Mouse (Mus musculus) E14TG2a.4 (cell line): ENCODE results near the gene Mras.

Experiments used
- H3K27me3 ChIP-seq: 2 replicates; pipeline ENCODE4 v1.6.1; 2014; ENCODE audit warnings: low read length, control low read depth; ENCODE audit not compliant: insufficient read depth
- H3K36me3 ChIP-seq: 2 replicates; pipeline ENCODE4 v1.6.1; 2014; ENCODE audit warnings: low read length, control low read depth; ENCODE audit not compliant: insufficient read depth
- H3K4me1 ChIP-seq: replicated peaks from 2 replicates; pipeline ENCODE4 v1.6.1; 2014; ENCODE audit warnings: low read depth, low read length, control low read depth
- H3K4me3 ChIP-seq: replicated peaks from 2 replicates; pipeline ENCODE4 v1.5.1; 2014; ENCODE audit warnings: mild to moderate bottlenecking, low read length
- H3K9me3 ChIP-seq: 2 replicates; pipeline ENCODE4 v1.6.1; 2014; ENCODE audit warnings: low read length, control low read depth
- CTCF ChIP-seq: conservative IDR thresholded peaks from 2 replicates; pipeline ENCODE4 v1.5.1; 2014; ENCODE audit warnings: low read length
- NANOG ChIP-seq: IDR thresholded peaks from 2 replicates; pipeline ENCODE4 v1.6.1; 2014; ENCODE audit warnings: borderline replicate concordance, low read length, mixed read lengths
- POU5F1 ChIP-seq: IDR thresholded peaks from 2 replicates; pipeline ENCODE4 v1.6.1; 2014; ENCODE audit warnings: low read length, borderline replicate concordance

The Mras gene

DNA sequence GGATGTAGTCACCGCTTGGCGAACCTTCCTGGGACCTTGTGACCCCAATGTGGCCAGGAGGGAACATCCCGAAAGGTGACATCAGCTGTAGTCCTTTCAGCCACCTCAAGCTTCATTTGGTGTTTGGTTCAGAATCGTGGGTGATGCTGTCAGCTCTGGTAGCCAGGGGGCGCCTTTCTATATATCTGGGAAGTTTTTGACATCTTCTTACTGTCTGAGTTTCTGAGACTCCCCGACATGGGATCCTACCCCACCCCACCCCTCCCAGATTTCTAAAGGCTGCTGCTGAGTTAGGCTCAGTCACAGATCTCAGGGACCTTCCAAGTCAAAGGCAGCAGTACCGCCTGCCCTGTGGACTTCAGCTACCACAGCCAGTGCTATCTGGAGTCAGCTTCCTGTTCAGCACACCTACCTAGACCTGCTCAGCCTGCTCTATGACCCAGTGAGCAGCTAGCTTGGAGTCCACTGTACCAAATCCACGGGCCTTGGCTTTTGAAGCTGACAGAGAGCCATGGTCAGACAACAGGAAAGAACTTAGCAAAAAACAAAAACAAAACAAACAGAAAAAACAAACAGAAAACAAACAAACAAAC, 32.6 kb upstream of the Mras start:
- peaks cover 7% of the 10 kb centered on the region for H3K4me1 ChIP-seq
- no peak for TF ChIP-seq NANOG
- peak; percentile 40 for TF ChIP-seq CTCF
- no peaks in the 10 kb centered on the region for H3K9me3 ChIP-seq
- H3K36me3 ChIP-seq: no peaks in the 10 kb centered on the region; the same call in 1 of the 2 replicates
- H3K27me3 ChIP-seq: peaks cover 2% of the 10 kb centered on the region; the same call in 1 of the 2 replicates
- no peak overlapping the region for H3K4me3 ChIP-seq

DNA sequence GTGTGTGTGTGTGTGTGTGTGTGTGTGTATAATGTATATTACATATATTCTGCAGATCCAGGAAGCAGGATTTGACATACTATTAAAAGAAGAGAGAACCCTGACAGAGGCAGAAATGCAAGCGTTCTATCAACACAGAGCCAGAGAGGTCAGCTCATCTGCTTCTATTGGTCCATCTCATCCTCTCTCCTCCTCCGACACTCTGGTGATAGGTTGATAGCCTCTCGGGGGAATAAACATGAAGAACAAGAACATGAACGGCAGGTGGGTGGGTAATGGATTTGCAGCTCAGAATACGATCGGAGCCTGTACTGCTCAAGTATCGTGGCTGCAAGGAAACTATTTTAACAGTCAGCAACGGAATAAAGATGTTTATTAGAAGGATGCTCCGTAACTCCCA, 31.4 kb upstream of the Mras start:
- Histone ChIP-seq H3K36me3 (no peaks in the 10 kb centered on the region), H3K27me3 (peaks cover 2% of the 10 kb centered on the region; the same call in 1 of the 2 replicates), H3K9me3 (no peaks in the 10 kb centered on the region), H3K4me1 (peaks cover 4% of the 10 kb centered on the region; the same call in 1 of the 2 replicates), H3K4me3 (no peak overlapping the region)
- no peak for TF ChIP-seq CTCF
- no peak for TF ChIP-seq POU5F1
- TF ChIP-seq NANOG: no peak

DNA sequence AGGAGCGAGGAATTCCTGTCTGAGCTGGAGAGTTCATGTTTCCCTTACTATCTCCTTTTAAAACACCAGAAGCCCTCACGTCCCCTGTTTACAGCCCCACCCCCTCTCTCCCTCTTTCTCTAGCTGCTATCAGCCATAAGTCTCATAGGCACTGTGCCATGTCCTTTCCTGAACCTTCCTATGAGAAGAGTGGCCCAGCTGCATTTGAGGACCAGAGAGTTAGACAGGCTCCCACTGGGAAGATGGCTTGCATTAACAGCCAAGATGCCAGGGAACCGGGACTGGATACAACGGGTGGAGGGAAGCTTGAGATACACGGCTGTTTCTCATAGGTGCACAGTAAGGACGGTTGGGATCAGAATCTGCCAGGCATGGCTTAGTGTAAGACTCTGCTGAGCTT, 27.7 kb upstream of the Mras start:
- TF ChIP-seq CTCF (no peak), NANOG (no peak), POU5F1 (no peak)
- Histone ChIP-seq H3K36me3 (no peaks in the 10 kb centered on the region), H3K9me3 (no peaks in the 10 kb centered on the region), H3K27me3 (peaks cover 5% of the 10 kb centered on the region; the same call in 1 of the 2 replicates), H3K4me1 (peaks cover 7% of the 10 kb centered on the region; the same call in 1 of the 2 replicates), H3K4me3 (no peak overlapping the region)

DNA sequence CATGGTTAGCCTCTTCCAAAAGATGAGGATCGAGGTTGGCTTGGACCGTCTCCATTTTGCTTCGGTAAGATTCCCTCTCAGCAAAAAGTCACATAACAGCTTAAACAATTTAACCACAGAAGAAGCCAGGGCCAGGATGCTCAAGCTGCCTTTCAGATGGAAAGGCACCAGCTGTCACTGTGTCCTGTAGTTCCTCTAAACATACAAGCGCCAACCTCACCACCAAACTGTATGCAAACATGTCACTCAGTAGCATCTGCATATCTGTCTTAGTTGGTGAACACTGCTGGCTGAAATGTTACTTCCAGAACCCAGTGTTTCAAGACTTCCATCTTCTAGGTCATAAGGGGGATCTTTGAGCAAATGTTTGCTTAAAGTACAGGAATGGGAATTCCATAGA, 22.5 kb upstream of the Mras start:
- no peaks in the 10 kb centered on the region for H3K36me3 ChIP-seq
- peaks cover 6% of the 10 kb centered on the region; the same call in 1 of the 2 replicates for H3K27me3 ChIP-seq
- peaks cover 7% of the 10 kb centered on the region for H3K4me1 ChIP-seq
- no peak for TF ChIP-seq NANOG
- TF ChIP-seq CTCF: no peak
- TF ChIP-seq POU5F1: no peak
- H3K4me3 ChIP-seq: no peak overlapping the region
- no peaks in the 10 kb centered on the region for H3K9me3 ChIP-seq

DNA sequence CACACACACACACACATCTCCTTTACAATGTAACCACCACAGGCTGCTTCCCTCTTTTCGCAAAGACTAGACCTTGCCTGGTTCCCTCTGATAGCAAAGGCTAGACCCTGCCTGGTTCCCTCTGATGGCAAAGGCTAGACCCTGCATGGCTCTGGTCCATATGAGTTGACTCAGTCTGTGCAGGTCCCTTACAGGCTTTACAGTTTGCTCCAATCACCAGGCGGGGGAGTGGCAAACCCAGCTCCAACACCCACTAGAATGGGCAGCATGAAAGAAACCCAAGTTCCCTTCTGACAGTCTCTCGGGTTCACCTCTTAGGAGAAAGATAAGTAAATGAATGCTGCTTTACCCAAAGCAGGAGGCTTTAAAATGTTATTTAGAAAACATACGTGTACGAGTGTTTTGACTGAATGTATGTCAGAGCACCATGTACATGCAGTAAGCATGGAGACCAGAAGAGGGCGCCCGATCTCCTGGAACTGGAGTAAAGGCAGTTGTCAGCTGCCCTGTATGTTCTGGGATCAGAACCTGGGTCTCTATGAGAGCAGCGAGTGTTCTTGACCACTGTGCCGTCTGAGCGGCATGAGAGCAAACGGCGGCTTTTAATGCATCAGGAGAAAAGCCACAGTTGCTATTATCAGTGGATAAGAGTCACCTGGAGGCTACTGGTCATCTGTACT, 21.5 kb upstream of the Mras start:
- peaks cover 8% of the 10 kb centered on the region; the same call in 1 of the 2 replicates for H3K27me3 ChIP-seq
- no peak overlapping the region for H3K4me3 ChIP-seq
- H3K36me3 ChIP-seq: no peaks in the 10 kb centered on the region
- peaks cover 7% of the 10 kb centered on the region for H3K4me1 ChIP-seq
- H3K9me3 ChIP-seq: no peaks in the 10 kb centered on the region
- no peak for TF ChIP-seq POU5F1
- TF ChIP-seq CTCF: peak; percentile 82
- TF ChIP-seq NANOG: no peak

DNA sequence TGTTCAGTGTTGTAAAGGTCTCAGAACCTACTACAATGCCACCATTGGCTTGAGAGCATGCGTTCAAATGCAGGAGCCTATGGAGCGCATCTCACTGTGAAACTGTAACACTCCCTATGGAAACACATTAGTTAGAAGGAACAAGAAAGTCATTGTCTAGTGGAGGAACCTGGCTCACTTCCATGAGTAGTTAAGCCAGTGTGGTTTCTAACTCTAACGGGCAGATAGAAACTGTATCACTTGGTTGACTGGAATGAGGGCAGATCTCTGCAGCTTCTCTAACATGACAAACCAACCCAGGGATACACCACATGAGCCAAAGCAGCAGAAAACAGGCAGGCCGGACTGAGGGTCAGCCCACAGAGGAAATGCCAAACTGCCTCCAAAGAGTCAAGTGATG, 17.0 kb upstream of the Mras start:
- Histone ChIP-seq H3K4me1 (peaks cover 21% of the 10 kb centered on the region), H3K9me3 (no peaks in the 10 kb centered on the region), H3K4me3 (no peak overlapping the region), H3K27me3 (peaks cover 23% of the 10 kb centered on the region), H3K36me3 (no peaks in the 10 kb centered on the region)
- TF ChIP-seq POU5F1 (no peak), CTCF (no peak), NANOG (no peak)

DNA sequence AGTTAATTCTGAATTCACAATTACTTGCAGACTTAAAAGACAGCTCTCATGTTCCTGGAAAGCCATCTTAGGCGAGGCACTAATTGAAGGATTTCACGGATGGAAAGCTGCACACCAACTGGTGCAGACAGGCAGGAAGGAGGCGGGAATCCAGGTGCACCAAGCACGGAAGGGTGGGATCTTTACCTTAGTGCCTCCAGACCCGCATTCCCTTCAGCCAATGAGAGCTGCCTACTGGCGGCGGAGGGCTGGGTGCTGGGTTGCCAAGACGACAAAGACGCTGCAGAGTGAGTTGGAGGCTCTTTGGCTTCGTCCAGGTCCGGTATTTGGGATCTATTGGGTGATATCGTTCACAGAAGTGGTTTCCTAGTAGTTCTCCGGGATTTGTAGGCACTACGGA, 14.0 kb upstream of the Mras start, which contains the start of gene Nme9:
TSS of gene Nme9 (plus strand) at position 315 of the 400 bp plus-strand sequence.
- TF ChIP-seq NANOG: no peak
- TF ChIP-seq CTCF: no peak
- TF ChIP-seq POU5F1: no peak
- Histone ChIP-seq H3K4me1 (peaks cover 17% of the 10 kb centered on the region), H3K36me3 (no peaks in the 10 kb centered on the region), H3K4me3 (no peak within 1 kb of the TSS), H3K27me3 (peaks cover 20% of the 10 kb centered on the region), H3K9me3 (no peaks in the 10 kb centered on the region)

DNA sequence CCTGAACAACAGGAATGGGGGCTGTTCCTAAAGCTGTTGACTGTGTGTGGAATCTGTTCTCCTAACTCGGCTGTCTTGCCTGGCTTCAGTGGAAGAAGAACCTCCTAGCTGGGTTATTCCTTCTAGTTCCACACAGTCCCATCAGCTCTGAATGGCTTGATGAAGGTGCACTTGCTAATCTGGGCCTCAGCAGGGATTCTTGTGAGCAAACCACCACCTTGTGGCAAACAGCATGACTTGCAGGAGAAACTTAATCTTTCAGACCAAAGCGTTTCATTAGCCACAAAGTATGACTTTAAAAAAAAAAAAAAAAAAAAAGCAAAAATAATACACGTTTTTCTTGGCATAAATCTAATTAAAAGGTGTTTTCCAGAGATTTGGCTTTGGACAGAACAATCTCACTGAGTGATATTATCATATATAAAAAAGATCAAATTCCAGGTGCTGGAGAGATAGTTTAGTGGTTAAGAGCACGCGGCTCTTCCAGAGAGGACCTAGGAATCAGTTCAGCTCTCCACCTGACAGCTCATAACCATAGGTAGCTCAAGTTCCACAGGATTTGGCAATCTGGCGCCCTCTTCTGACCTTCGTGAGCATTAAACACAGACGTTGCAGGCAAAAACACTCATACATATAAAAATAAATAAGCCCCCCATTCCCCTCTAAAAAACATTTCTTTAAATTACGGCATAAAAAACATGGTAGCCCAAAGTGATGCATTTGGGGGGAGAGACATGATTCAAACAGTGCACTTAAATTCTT, 12.9 kb upstream of the Mras start:
- Histone ChIP-seq H3K27me3 (peaks cover 20% of the 10 kb centered on the region), H3K9me3 (no peaks in the 10 kb centered on the region), H3K36me3 (no peaks in the 10 kb centered on the region), H3K4me3 (no peak overlapping the region), H3K4me1 (peaks cover 22% of the 10 kb centered on the region)
- TF ChIP-seq CTCF (peak; percentile 57), NANOG (no peak)
